Mouse (Mus musculus) hindbrain, embryonic 12.5 days (tissue): ENCODE results near the gene Rundc3a. TPM values are rescaled to one million over a fixed set of nuclear protein-coding genes. Genes with fewer than 3 reads are reported as not detected.

Source experiments
- ATAC-seq: fragments of 200-750 bp; cut with Nextera tagmentation; 2 replicates; pipeline ENCODE4 v1.8.0; 2017; ENCODE audit warnings: moderate TSS enrichment; ENCODE audit not compliant: low FRiP score
- H3K27ac ChIP-seq: fragments of 300-500 bp; sonication (generic); 2 replicates; pipeline ENCODE4 v1.5.1; 2016; ENCODE audit warnings: mild to moderate bottlenecking
- H3K27me3 ChIP-seq: fragments of 300-500 bp; sonication (generic); 2 replicates; pipeline ENCODE4 v1.6.1; 2016; ENCODE audit warnings: mild to moderate bottlenecking
- H3K36me3 ChIP-seq: fragments of 300-500 bp; sonication (generic); 2 replicates; pipeline ENCODE4 v1.6.1; 2016; ENCODE audit warnings: mild to moderate bottlenecking
- H3K4me1 ChIP-seq: fragments of 300-500 bp; sonication (generic); 2 replicates; pipeline ENCODE4 v1.6.1; 2016
- H3K4me2 ChIP-seq: fragments of 300-500 bp; sonication (generic); replicated peaks from 2 replicates; pipeline ENCODE4 v1.6.1; 2016; ENCODE audit warnings: mild to moderate bottlenecking
- H3K4me3 ChIP-seq: fragments of 300-500 bp; sonication (generic); 2 replicates; pipeline ENCODE4 v1.5.1; 2016; ENCODE audit warnings: mild to moderate bottlenecking
- H3K9ac ChIP-seq: fragments of 300-500 bp; sonication (generic); 2 replicates; pipeline ENCODE4 v1.6.1; 2016; ENCODE audit warnings: mild to moderate bottlenecking, moderate library complexity
- H3K9me3 ChIP-seq: fragments of 300-500 bp; sonication (generic); replicated peaks from 2 replicates; pipeline ENCODE4 v1.6.1; 2016; ENCODE audit warnings: mild to moderate bottlenecking
- WGBS: fragments of 180-500 bp; shearing (Covaris S2); methylation state at CpG from one replicate; pipeline ENCODE4 v1.1.7; 2016; 5-methylcytosine and 5-hydroxymethylcytosine counted together
- polyA plus RNA-seq: library from polyadenylated mRNA; unstranded; fragments of >200 nt; fragmentation: Nextera tagmentation; extraction: Ambion mirVana; gene quantifications from 2 replicates; pipeline ENCODE4 v1.2.1, GENCODE M21; 2016

Rundc3a gene
- 125 and 140 TPM in 2 replicates for polyA plus RNA-seq

DNA sequence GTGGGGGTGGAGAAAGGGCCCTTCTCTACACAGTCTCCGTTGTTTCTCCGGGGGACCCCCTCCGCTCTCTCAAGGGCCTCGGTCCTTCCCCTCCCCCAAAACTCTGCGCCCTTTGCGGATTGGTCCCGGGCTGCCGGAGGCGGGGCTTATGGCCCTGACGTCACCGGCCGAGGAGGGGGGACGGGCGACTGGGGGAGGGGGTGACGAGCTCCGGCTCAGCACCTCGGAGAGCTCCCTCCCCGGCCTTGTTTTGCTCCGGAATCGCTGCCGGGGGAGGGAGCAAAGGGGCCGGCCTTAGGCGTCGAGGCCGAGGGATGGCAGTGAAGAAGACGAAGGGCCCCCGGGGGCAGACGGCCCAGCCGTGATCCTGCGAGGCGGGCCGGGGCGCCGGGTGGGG, at the start of gene Rundc3a:
Rundc3a (plus strand) TSS at position 166 of the 397 bp plus-strand sequence.
- WGBS, result 0% methylated on average over 33 of the region's 34 CpGs
- no peaks in the 10 kb centered on the region for H3K36me3 ChIP-seq
- H3K9me3 ChIP-seq, result no peaks in the 10 kb centered on the region
- peak within 1 kb of the TSS; percentile 95 for H3K27ac ChIP-seq
- H3K4me3 ChIP-seq, result peak within 1 kb of the TSS; percentile 76
- peak; percentile 90 for ATAC-seq
- H3K9ac ChIP-seq, result peak within 1 kb of the TSS; percentile 87
- peaks cover 11% of the 10 kb centered on the region for H3K27me3 ChIP-seq
- peak within 1 kb of the TSS; percentile 62 for H3K4me2 ChIP-seq
- H3K4me1 ChIP-seq, result peaks cover 55% of the 10 kb centered on the region

DNA sequence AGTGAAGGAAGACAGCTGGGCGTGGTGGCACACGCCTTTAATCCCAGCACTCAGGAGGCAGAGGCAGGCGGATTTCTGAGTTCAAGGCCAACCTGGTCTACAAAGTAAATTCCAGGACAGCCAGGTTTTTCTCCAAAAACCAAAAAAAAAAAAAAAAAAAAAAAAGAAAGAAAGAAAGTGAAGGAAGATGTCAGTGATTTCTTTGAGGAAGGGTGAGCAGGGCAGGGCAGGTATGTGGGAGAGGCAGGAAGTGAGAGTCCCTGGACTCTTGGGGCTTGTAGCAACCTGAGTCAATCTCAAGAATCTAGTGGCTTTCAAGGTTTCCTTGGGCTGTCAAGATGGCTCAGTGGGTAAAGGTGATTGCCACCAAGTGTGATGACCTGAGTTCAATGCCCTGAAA, 48.7 kb upstream of the Rundc3a start:
- Histone ChIP-seq H3K27ac (no peak overlapping the region), H3K4me1 (peaks cover 6% of the 10 kb centered on the region; the same call in 1 of the 2 replicates), H3K4me2 (no peak overlapping the region), H3K9ac (no peak overlapping the region), H3K27me3 (no peaks in the 10 kb centered on the region; the same call in 1 of the 2 replicates), H3K4me3 (no peak overlapping the region), H3K36me3 (no peaks in the 10 kb centered on the region), H3K9me3 (no peaks in the 10 kb centered on the region)
- WGBS, result 86% methylated on average over 3 of the region's 3 CpGs
- ATAC-seq, result no peak

DNA sequence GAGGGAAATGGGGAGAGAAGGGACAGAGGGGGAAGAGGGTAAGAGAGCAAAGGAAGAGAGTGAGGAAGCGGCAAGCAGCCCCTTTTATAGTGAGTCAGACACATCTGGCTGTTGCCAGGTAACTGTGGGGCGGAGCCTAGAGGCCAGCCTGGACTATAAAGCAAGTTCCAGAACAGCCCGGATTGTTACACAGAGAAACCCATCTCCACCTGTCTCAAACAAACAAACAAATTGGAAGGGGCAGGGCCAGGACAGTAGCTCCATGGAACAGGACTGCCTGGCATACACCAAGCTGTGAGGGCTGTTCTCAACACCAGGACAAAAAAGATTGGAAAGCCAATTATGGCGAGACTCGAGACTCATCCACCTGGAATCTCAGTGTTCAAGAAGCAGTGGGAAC, 46.3 kb upstream of the Rundc3a start:
- ATAC-seq, result no peak
- Histone ChIP-seq H3K27ac (no peak overlapping the region), H3K4me1 (peaks cover 6% of the 10 kb centered on the region; the same call in 1 of the 2 replicates), H3K9me3 (no peaks in the 10 kb centered on the region), H3K27me3 (peaks cover 1% of the 10 kb centered on the region; the same call in 1 of the 2 replicates), H3K4me3 (no peak overlapping the region), H3K9ac (no peak overlapping the region), H3K36me3 (no peaks in the 10 kb centered on the region), H3K4me2 (no peak overlapping the region)
- WGBS, result 64% methylated on average over 5 of the region's 5 CpGs

DNA sequence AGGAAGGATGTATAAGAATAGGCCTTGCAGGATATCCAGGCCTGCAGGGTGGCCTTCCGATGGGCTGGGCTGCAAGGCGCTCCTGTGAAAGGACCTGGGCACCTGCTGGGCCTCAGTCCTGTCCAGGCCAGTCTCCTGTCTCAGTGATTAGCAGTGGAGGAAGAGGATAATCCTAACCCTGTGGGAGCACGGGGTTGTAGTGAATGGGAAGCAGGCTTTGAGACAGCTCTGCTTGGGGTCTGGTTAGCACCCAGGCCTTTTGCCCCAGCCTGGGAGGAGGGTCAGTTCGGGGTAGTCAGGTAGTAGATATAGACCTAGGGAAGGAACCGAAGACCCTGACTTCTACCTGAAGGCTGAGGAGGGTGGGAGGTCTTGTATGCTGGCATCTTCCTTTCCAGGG, 45.5 kb upstream of the Rundc3a start:
- WGBS, result 68% methylated on average over 5 of the region's 5 CpGs
- Histone ChIP-seq H3K4me3 (no peak overlapping the region), H3K4me2 (no peak overlapping the region), H3K36me3 (no peaks in the 10 kb centered on the region), H3K27ac (no peak overlapping the region), H3K9me3 (no peaks in the 10 kb centered on the region), H3K4me1 (peaks cover 6% of the 10 kb centered on the region; the same call in 1 of the 2 replicates), H3K27me3 (peaks cover 4% of the 10 kb centered on the region; the same call in 1 of the 2 replicates), H3K9ac (no peak overlapping the region)
- no peak for ATAC-seq

DNA sequence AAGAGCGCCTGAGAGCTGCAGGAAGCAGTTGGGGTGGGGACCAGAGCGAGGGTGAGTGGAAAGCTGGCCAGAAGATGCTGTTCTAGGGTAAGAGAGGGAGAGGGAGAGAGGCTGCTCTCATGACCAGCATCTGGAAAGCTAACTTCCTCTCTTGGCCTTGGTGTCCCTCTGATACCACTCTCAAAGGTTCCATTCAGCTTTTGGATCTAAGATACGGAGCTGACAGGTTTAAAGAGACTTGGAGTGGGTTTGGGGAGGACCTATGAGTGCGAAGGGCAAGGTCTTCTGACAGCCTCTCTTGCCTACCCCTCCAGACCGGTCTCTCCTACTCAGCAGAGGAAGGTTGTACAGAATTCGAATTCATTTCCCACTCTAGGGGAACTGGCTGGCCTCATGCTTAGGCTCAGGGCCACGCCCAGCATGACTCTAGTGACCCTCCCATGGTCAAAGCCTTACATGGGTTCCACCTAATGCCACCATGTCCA, 45.1 kb upstream of the Rundc3a start:
- H3K9me3 ChIP-seq, result no peaks in the 10 kb centered on the region
- no peak overlapping the region for H3K9ac ChIP-seq
- H3K27me3 ChIP-seq, result peaks cover 4% of the 10 kb centered on the region; the same call in 1 of the 2 replicates
- no peak for ATAC-seq
- peaks cover 3% of the 10 kb centered on the region; the same call in 1 of the 2 replicates for H3K4me1 ChIP-seq
- no peak overlapping the region for H3K27ac ChIP-seq
- no peak overlapping the region for H3K4me2 ChIP-seq
- H3K4me3 ChIP-seq, result no peak overlapping the region
- WGBS, result 88% methylated on average over 7 of the region's 7 CpGs
- H3K36me3 ChIP-seq, result no peaks in the 10 kb centered on the region

DNA sequence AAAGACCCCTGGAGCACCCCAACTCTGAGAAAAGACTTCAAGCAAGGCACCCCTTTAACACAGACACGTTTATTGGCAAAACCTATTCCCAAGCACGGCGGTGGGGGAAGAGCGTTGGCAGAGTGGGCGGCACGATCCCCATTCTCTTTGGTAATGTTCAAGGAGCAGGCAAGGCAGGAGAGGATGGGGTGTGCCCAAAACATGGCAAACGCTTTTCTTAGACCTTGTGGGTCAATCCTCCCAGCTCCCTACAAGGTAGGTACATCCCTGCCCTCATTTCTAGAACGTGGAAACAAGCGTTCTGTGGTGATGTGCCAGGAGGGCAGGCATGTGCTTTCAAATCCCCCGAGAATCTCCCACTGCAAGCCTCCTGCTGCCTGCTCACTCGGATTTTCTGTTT, 44.4 kb upstream of the Rundc3a start:
- Histone ChIP-seq H3K4me1 (0 out of 2 replicates have a peak, but pooled peaks cover 2% of the 10 kb centered on the region), H3K27me3 (peaks cover 4% of the 10 kb centered on the region; the same call in 1 of the 2 replicates), H3K9ac (no peak overlapping the region), H3K36me3 (no peaks in the 10 kb centered on the region), H3K4me3 (no peak overlapping the region), H3K4me2 (no peak overlapping the region), H3K27ac (no peak overlapping the region), H3K9me3 (no peaks in the 10 kb centered on the region)
- no peak for ATAC-seq
- WGBS, result 82% methylated on average over 11 of the region's 11 CpGs

DNA sequence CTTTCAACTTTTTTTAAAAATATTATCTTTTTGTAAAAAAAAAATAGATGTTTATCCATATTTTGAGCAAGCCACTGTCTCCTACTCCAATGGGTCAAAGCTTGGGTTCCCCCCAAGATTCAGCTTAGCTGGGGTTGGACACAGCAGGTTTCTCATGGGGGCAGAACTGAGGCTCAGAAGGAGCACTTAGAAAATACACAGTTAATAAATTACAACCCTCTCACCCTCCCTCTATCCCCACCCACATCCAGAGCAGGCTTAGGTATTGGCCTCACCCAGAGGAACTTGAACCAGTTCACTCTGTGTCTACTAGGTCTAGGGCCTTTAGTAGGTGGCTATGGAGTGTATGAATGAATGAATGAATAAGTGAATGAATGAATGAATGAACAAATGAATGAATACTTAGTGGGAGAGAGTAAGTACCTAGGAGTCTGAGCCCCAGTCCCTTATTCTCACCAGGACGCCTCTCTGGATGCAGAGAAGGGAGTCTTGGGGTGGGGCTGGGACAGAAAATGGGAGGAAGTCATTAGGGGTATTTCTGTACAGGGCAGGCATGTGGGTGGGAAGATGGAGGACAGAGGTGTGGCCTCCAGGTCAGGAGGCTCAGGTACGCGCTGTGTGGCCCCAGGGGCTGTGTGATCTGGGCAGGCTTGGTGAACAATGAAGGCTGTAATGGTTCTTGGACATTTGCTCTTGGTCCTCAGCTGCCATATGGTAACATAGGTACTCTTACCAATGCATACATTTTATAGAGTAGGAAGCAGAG, 43.8 kb upstream of the Rundc3a start:
- 84% methylated on average over 3 of the region's 3 CpGs for WGBS

DNA sequence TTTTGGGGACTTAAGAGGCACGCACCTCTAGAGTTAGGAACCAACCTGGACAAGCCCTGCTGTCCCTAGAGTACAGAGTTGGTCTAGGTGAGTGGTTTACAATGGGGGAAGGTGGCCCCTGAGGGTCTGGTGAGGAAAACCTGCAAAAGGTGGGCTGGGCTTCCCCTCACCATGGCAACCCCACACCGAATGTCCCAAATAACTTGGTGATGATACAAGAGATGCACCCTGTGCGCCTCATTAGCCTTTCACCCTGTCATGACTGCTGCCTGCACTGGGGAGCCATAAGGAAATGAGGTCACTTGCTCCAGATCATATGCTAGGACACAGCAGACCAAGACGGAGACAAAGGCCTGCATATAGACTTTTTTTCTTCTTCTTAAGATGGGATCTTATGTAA, 42.8 kb upstream of the Rundc3a start:
- Histone ChIP-seq H3K27me3 (peaks cover 4% of the 10 kb centered on the region; the same call in 1 of the 2 replicates), H3K36me3 (no peaks in the 10 kb centered on the region), H3K9me3 (no peaks in the 10 kb centered on the region), H3K4me2 (no peak overlapping the region), H3K4me3 (no peak overlapping the region), H3K9ac (no peak overlapping the region), H3K4me1 (0 out of 2 replicates have a peak, but pooled peaks cover 2% of the 10 kb centered on the region), H3K27ac (no peak overlapping the region)
- whole genome bisulfite sequencing, result 95% methylated on average over 4 of the region's 4 CpGs
- ATAC-seq, result no peak

More for the DNA sequence above, 43.8 kb upstream of the Rundc3a start:
- Histone ChIP-seq H3K9me3 (no peaks in the 10 kb centered on the region), H3K36me3 (no peaks in the 10 kb centered on the region), H3K4me2 (no peak overlapping the region), H3K4me1 (0 out of 2 replicates have a peak, but pooled peaks cover 2% of the 10 kb centered on the region), H3K4me3 (no peak overlapping the region), H3K9ac (no peak overlapping the region), H3K27ac (no peak overlapping the region), H3K27me3 (peaks cover 4% of the 10 kb centered on the region; the same call in 1 of the 2 replicates)
- no peak for ATAC-seq

DNA sequence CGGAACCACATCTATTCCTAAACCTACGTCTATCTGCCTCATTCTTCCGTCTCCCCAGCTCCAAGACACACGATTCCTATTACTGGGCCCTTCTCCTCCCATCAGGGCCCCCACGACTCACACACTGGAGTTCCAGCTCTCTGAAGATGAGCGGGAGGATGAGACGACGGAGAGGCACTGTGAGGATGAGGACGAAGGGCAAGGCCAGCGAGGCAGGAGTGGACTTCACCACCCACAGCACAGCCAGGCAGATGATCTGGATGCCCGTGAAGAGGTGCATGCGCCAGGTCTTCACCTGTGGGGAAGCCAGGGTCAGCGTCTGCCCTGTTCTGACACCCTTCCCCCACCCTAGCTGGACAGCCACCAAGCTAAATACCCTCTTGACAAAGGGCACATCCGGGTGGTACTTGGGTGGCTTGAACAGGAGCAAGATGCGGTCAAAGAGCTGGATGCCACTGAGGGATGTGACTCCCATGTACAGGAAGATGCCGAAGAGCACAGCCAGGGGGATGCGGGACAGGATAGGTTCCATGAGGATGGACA, 42.2 kb upstream of the Rundc3a start:
- Histone ChIP-seq H3K4me2 (no peak overlapping the region), H3K9me3 (no peaks in the 10 kb centered on the region), H3K36me3 (no peaks in the 10 kb centered on the region), H3K4me1 (0 out of 2 replicates have a peak, but pooled peaks cover 2% of the 10 kb centered on the region), H3K27ac (no peak overlapping the region), H3K4me3 (no peak overlapping the region), H3K27me3 (peaks cover 4% of the 10 kb centered on the region; the same call in 1 of the 2 replicates), H3K9ac (no peak overlapping the region)
- 87% methylated on average over 17 of the region's 17 CpGs for WGBS
- no peak for ATAC-seq

DNA sequence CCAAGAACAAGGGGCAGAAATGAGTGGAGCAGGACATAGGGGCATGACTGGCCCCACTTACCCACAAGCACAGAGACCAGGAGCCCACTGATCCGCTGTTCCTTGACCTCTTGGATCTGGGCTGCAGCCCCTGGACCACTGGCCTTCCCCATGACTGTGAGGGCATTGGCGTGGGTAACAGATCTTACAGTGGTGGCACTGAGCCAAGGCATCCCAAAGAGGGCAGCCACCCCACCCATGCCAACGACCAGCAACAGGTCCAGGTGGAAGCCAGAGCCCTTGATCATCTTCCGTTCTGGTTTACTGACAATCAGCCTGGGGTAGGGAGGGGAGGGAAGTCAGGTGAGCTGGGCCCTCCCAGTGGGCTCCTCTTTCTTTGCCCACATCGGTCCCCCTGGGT, 40.8 kb upstream of the Rundc3a start:
- ATAC-seq, result no peak
- WGBS, result 49% methylated on average over 5 of the region's 5 CpGs

DNA sequence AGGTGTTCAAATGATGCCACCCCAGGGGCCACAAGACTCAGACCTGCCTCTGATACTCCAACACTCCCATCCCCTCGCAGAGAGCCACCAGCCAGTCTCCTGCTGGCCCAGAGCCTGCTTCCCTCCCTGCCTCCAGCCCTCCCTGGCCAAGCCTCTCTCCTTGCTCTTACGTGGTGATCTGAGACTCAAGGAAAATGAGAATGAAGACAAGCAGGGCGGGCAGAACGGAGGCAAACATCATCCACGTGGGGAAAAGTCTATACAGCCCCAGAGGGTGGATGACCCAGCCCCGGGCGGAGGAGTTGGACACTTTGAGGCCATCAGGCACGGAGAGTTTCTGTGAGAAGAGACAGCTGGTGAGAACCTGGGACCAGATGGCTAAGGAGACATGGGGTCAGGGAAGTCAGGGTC, 40.2 kb upstream of the Rundc3a start:
- no peak overlapping the region for H3K27ac ChIP-seq
- 50% methylated on average over 8 of the region's 8 CpGs for WGBS
- no peak overlapping the region for H3K9ac ChIP-seq
- no peaks in the 10 kb centered on the region for H3K4me1 ChIP-seq
- no peak overlapping the region for H3K4me3 ChIP-seq
- H3K27me3 ChIP-seq, result peaks cover 10% of the 10 kb centered on the region; the same call in 1 of the 2 replicates
- no peak for ATAC-seq
- H3K4me2 ChIP-seq, result no peak overlapping the region
- H3K36me3 ChIP-seq, result no peaks in the 10 kb centered on the region
- no peaks in the 10 kb centered on the region for H3K9me3 ChIP-seq

More for the DNA sequence above, 40.8 kb upstream of the Rundc3a start:
- Histone ChIP-seq H3K27ac (no peak overlapping the region), H3K4me1 (no peaks in the 10 kb centered on the region), H3K4me2 (no peak overlapping the region), H3K4me3 (no peak overlapping the region), H3K9ac (no peak overlapping the region), H3K9me3 (no peaks in the 10 kb centered on the region), H3K36me3 (no peaks in the 10 kb centered on the region), H3K27me3 (peaks cover 10% of the 10 kb centered on the region; the same call in 1 of the 2 replicates)

DNA sequence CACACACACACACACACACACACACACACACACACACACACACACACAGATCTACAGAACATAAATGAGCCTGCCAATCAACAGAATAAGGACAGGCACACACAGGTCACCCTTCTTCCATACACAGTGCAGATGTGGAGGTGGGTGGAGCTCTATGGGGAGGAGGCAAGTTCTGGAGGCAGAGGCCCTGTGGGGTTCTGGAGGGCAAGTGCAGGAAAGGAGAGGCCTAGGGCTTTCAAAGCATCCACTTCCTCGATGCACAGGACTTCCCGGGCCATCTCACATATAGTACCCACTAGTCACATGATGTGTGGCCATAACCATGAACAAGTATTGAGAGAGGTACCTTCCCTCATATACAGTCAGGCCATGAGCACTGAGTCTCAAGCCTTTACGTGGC, 37.7 kb upstream of the Rundc3a start:
- no peak for ATAC-seq
- Histone ChIP-seq H3K4me3 (no peak overlapping the region), H3K9me3 (no peaks in the 10 kb centered on the region), H3K4me1 (no peaks in the 10 kb centered on the region), H3K9ac (no peak overlapping the region), H3K27me3 (peaks cover 14% of the 10 kb centered on the region; the same call in 1 of the 2 replicates), H3K4me2 (no peak overlapping the region), H3K36me3 (no peaks in the 10 kb centered on the region), H3K27ac (no peak overlapping the region)
- WGBS, result 87% methylated on average over 3 of the region's 3 CpGs
